Mouse (Mus musculus): ENCODE measurements around the gene Acot2.

GRCm38 (mm10) chr12:83998341-83999107, 10.9 kb downstream of the Acot2 start:
- TF ChIP-seq EP300 (IDR thresholded peaks at IDR 0.05; ENCODE audit: low read depth) (no peak), CTCF (IDR thresholded peaks at IDR 0.05; ENCODE audit: low read depth) (no peak)
